ENCODE assay signal across 28 mouse cellular contexts in genomic region chr1:94020151-94020550, GRCm38 (mm10). TPM values are rescaled to one million over a fixed set of nuclear protein-coding genes. Genes with fewer than 3 reads are reported as not detected.
A peak's percentile ranks its signal among the peaks of the same experiment; 100 is the strongest.
DNase-seq lines count a peak whose midpoint lies in the region; ATAC-seq and TF ChIP-seq lines count a peak whose summit lies in the region.
"Had no signal": no experiment of that assay in that cellular context is flagged by ENCODE, and none has a peak within 500 bp of the region (broad histone marks: within the 10 kb centered on the region; RNA-seq: fewer than 3 reads in every experiment).

Neu4 (plus strand) TSS chr1:94020451.

- no peaks in the 10 kb centered on the region for H3K4me1 ChIP-seq in forebrain, postnatal 0 days (ENCODE audit: insufficient read depth)
- H3K4me1 ChIP-seq: embryonic facial prominence, embryonic 12.5 days; embryonic facial prominence, embryonic 15.5 days; forebrain, embryonic 15.5 days; heart, embryonic 12.5 days; heart, embryonic 15.5 days had no signal

- H3K9me3 ChIP-seq in forebrain, postnatal 0 days (ENCODE audit: low read length): no peaks in the 10 kb centered on the region
- H3K9me3 ChIP-seq: embryonic facial prominence, embryonic 12.5 days; embryonic facial prominence, embryonic 15.5 days; forebrain, embryonic 15.5 days; heart, embryonic 12.5 days; heart, embryonic 15.5 days had no signal

- H3K4me2 ChIP-seq in forebrain, postnatal 0 days (ENCODE audit: low read depth): no peak within 1 kb of the TSS
- H3K4me2 ChIP-seq: embryonic facial prominence, embryonic 12.5 days; embryonic facial prominence, embryonic 15.5 days; forebrain, embryonic 15.5 days; heart, embryonic 12.5 days; heart, embryonic 15.5 days; hindbrain, embryonic 14.5 days had no signal

- no peak within 1 kb of the TSS for H3K9ac ChIP-seq in forebrain, postnatal 0 days
- H3K9ac ChIP-seq: embryonic facial prominence, embryonic 12.5 days; embryonic facial prominence, embryonic 15.5 days; forebrain, embryonic 15.5 days; heart, embryonic 12.5 days; heart, embryonic 15.5 days; hindbrain, embryonic 14.5 days had no signal

- no peak within 1 kb of the TSS for H3K4me3 ChIP-seq in forebrain, postnatal 0 days (ENCODE audit: low read depth, low read length)
- H3K4me3 ChIP-seq: embryonic facial prominence, embryonic 12.5 days; embryonic facial prominence, embryonic 15.5 days; forebrain, embryonic 15.5 days; heart, embryonic 12.5 days; heart, embryonic 15.5 days had no signal

- no peak for TF ChIP-seq CTCF in forebrain, postnatal 0 days (IDR thresholded peaks at IDR 0.05; ENCODE audit: low read depth)

- ATAC-seq in forebrain, postnatal 0 days: no peak
- ATAC-seq: activated CD4-positive, CD25-positive, alpha-beta regulatory T cell, adult 4 months; forebrain, embryonic 15.5 days had no signal

- peak; percentile 14 to 29 for DNase-seq in frontal cortex, postnatal 10 days (ENCODE audit: low spot score in 2 of 2)
- no peak for DNase-seq in frontal cortex, adult 2 months (ENCODE audit: extremely low spot score in 1 of 2, low spot score in 1 of 2)
- peak in 1 of 2 experiments; percentile 38 for DNase-seq in layer of hippocampus, postnatal 14 days (ENCODE audit: low spot score in 2 of 2)
- no peak for DNase-seq in layer of hippocampus, adult 8-10 months (ENCODE audit: low spot score in 2 of 2)
- DNase-seq in left cerebral cortex, postnatal 14 days (ENCODE audit: low spot score in 2 of 2): peak in 1 of 2 experiments; percentile 45
- no peak for DNase-seq in left cerebral cortex, adult 8-10 months (ENCODE audit: low spot score in 2 of 2)
- DNase-seq in forebrain, postnatal 0 days: no peak
- DNase-seq: adrenal gland, adult 8-10 months; adrenal gland, postnatal 25 days; cerebellum, adult 18-20 months; cerebellum, adult 9-10 months; cerebellum, postnatal 14 days; gastrocnemius, postnatal 25 days; heart, adult 18-20 months; heart, postnatal 10 days; heart, postnatal 36 days had no signal

- intact Hi-C loops in left cerebral cortex, postnatal 14 days (cut with DNase I): no loop called here

- WGBS in forebrain, postnatal 0 days: 85% methylated on average over 6 of the region's 6 CpGs

- no peaks in the 10 kb centered on the region for H3K27me3 ChIP-seq in forebrain, postnatal 0 days (ENCODE audit: insufficient read depth, low read length)
- H3K27me3 ChIP-seq: embryonic facial prominence, embryonic 12.5 days; embryonic facial prominence, embryonic 15.5 days; forebrain, embryonic 15.5 days; heart, embryonic 15.5 days had no signal

- no peak within 1 kb of the TSS for H3K27ac ChIP-seq in forebrain, postnatal 0 days (ENCODE audit: low read depth, low read length)
- H3K27ac ChIP-seq: embryonic facial prominence, embryonic 12.5 days; embryonic facial prominence, embryonic 15.5 days; forebrain, embryonic 15.5 days; heart, embryonic 15.5 days; hindbrain, embryonic 14.5 days had no signal

- no peaks in the 10 kb centered on the region for H3K36me3 ChIP-seq in forebrain, postnatal 0 days (ENCODE audit: insufficient read depth)
- H3K36me3 ChIP-seq: embryonic facial prominence, embryonic 12.5 days; embryonic facial prominence, embryonic 15.5 days; forebrain, embryonic 15.5 days; heart, embryonic 12.5 days; heart, embryonic 15.5 days had no signal

RNA-seq across cellular contexts. Expression of gene Neu4, which starts in this region (rescaled TPM):
- polyA plus RNA-seq in frontal cortex, adult 2 months (2012; rRNA removed): 8.0 and 8.2 TPM in 2 replicates
- total RNA-seq in layer of hippocampus, postnatal 14 days (2021): 10 to 100 TPM; 22.6 to 25.3 TPM
- 10 to 100 TPM in 1 of 4 experiments, 1 to 10 TPM in 3; 8.1 to 10.4 (median 8.8) TPM for total RNA-seq in layer of hippocampus, adult 8-10 months (2022)
- total RNA-seq in left cerebral cortex, postnatal 14 days (2021): 10 to 100 TPM; 12.8 to 13.4 TPM
- 1 to 10 TPM; 4.7 to 9.3 (median 6.2) TPM for total RNA-seq in left cerebral cortex, adult 8-10 months (2022)
- 0.05 and 0.77 TPM in 2 replicates for total RNA-seq in forebrain, postnatal 0 days (2014; rRNA removed)
- 0.10 and 0.27 TPM in 2 replicates for polyA plus RNA-seq in forebrain, postnatal 0 days (2015; fragmentation: Nextera tagmentation; extraction: Ambion mirVana)
- total RNA-seq: adrenal gland, adult 8-10 months; adrenal gland, postnatal 25 days; ES-E14; gastrocnemius, adult 8-10 months; gastrocnemius, postnatal 25 days; heart, adult 18-20 months; heart, postnatal 10 days; heart, postnatal 36 days had no signal
- polyA plus RNA-seq: embryonic facial prominence, embryonic 12.5 days; embryonic facial prominence, embryonic 15.5 days; forebrain, embryonic 11.5 days; forebrain, embryonic 15.5 days; gonadal fat pad, adult 2 months; heart, embryonic 12.5 days; heart, embryonic 15.5 days; hindbrain, embryonic 11.5 days had no signal

Comparison
In these comparisons a context has a peak if more than half of its experiments do, and no peak if none do; other contexts are left out.
1. DNase-seq: peak in frontal cortex, postnatal 10 days (2 of 2); none in frontal cortex, adult 2 months (0 of 2), layer of hippocampus, adult 8-10 months (0 of 2), left cerebral cortex, adult 8-10 months (0 of 2) and forebrain, postnatal 0 days (single experiment).